Comparison of ENCODE assay signal across 9 mouse cellular contexts in the genomic region with DNA sequence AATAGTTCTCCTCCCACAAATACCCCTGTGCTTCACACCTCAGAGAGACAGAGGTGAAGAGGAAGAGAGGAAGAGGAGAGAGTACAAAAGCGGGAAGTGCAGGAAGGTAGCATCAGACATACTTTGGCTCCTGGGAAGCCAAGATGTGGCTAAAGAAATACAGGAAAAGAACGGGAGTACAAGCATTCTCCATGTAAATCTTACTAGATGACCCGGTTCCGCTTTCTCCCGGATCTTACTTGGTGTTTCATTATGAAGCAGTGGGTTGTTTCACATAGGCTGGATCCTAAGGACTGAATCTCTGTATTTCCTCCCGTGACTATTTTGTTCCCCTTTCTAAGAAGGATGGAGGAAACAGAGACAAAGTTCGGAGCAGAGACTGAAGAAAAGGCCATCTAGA. TPM values are rescaled to one million over a fixed set of nuclear protein-coding genes. Genes with fewer than 3 reads are reported as not detected.
DNase-seq lines count a peak whose midpoint lies in the region; ATAC-seq and TF ChIP-seq lines count a peak whose summit lies in the region.
"Had no signal": no experiment of that assay in that cellular context is flagged by ENCODE, and none has a peak within 500 bp of the region (broad histone marks: within the 10 kb centered on the region; RNA-seq: fewer than 3 reads in every experiment).

No protein-coding gene starts in this region.

- TF ChIP-seq POLR2A in myocyte (IDR thresholded peaks at IDR 0.05; ENCODE audit: insufficient read length, low read depth): no peak

- H3K79me2 ChIP-seq in myocyte (ENCODE audit: control insufficient read depth, insufficient read depth): no peaks in the 10 kb centered on the region

- H3K9ac ChIP-seq in heart, embryonic 11.5 days (ENCODE audit: low read depth, low read length): 0 out of 2 replicates have a peak overlapping the region, but pooled peaks have one; percentile 31
- no peak overlapping the region for H3K9ac ChIP-seq in lung, postnatal 0 days (replicated peaks; ENCODE audit: low read depth)
- no peak overlapping the region for H3K9ac ChIP-seq in hindbrain, embryonic 15.5 days

- H3K27ac ChIP-seq in heart, embryonic 11.5 days (ENCODE audit: low read depth, low read length): peak overlapping the region; percentile 73
- H3K27ac ChIP-seq in lung, postnatal 0 days (ENCODE audit: low read length): peak overlapping the region; percentile 74
- H3K27ac ChIP-seq in hindbrain, embryonic 15.5 days (replicated peaks): peak overlapping the region; percentile 30; the same call in 1 of the 2 replicates

- H3K9me3 ChIP-seq in heart, embryonic 11.5 days (replicated peaks; ENCODE audit: control insufficient read depth, low read length): no peaks in the 10 kb centered on the region
- H3K9me3 ChIP-seq in lung, postnatal 0 days (ENCODE audit: low read length): no peaks in the 10 kb centered on the region
- H3K9me3 ChIP-seq in hindbrain, embryonic 15.5 days: no peaks in the 10 kb centered on the region

- H3K4me3 ChIP-seq in heart, embryonic 11.5 days (ENCODE audit: low read depth, low read length): 0 out of 2 replicates have a peak overlapping the region, but pooled peaks have one; percentile 13
- no peak overlapping the region for H3K4me3 ChIP-seq in lung, postnatal 0 days (ENCODE audit: low read depth, low read length)
- no peak overlapping the region for H3K4me3 ChIP-seq in hindbrain, embryonic 15.5 days
- H3K4me3 ChIP-seq in myocyte: no peak overlapping the region

- TF ChIP-seq CTCF in lung, postnatal 0 days (IDR thresholded peaks at IDR 0.05): no peak

- 31% methylated on average over 7 of the region's 7 CpGs for WGBS in heart, embryonic 11.5 days (ENCODE audit: insufficient replicate concordance)
- WGBS in lung, postnatal 0 days: 24% methylated on average over 7 of the region's 7 CpGs
- 34% methylated on average over 7 of the region's 7 CpGs for WGBS in hindbrain, embryonic 15.5 days

- H3K4me2 ChIP-seq in heart, embryonic 11.5 days: peak overlapping the region; percentile 53
- H3K4me2 ChIP-seq in lung, postnatal 0 days (replicated peaks; ENCODE audit: low read depth, low read length): peak overlapping the region; percentile 44
- peak overlapping the region; percentile 28 for H3K4me2 ChIP-seq in hindbrain, embryonic 15.5 days
- H3K4me2 ChIP-seq in myocyte (ENCODE audit: low read depth): peak overlapping the region; percentile 75

- peaks cover 29% of the 10 kb centered on the region for H3K4me1 ChIP-seq in heart, embryonic 11.5 days (ENCODE audit: control insufficient read depth, insufficient read depth, low read length)
- peaks cover 15% of the 10 kb centered on the region for H3K4me1 ChIP-seq in lung, postnatal 0 days (ENCODE audit: insufficient read depth, low read depth, low read length)
- H3K4me1 ChIP-seq in hindbrain, embryonic 15.5 days (replicated peaks): peaks cover 51% of the 10 kb centered on the region

- no peak for TF ChIP-seq EP300 in lung, postnatal 0 days (IDR thresholded peaks at IDR 0.05)

- no peak overlapping the region for H3ac ChIP-seq in myocyte (ENCODE audit: control insufficient read depth, insufficient read length)

- no peak for ATAC-seq in heart, embryonic 11.5 days (replicated peaks; ENCODE audit: insufficient number of reproducible peaks, low FRiP score, low TSS enrichment)
- ATAC-seq in lung, postnatal 0 days: no peak
- ATAC-seq in hindbrain, embryonic 15.5 days (ENCODE audit: low FRiP score, low read depth): no peak

- H3K36me3 ChIP-seq in heart, embryonic 11.5 days (ENCODE audit: control insufficient read depth, insufficient read depth, low read length): no peaks in the 10 kb centered on the region
- no peaks in the 10 kb centered on the region for H3K36me3 ChIP-seq in lung, postnatal 0 days (ENCODE audit: insufficient read depth, low read length)
- 0 out of 2 replicates have a peak, but pooled peaks cover 4% of the 10 kb centered on the region for H3K36me3 ChIP-seq in hindbrain, embryonic 15.5 days
- peaks cover under 1% of the 10 kb centered on the region for H3K36me3 ChIP-seq in myocyte (ENCODE audit: control insufficient read depth, insufficient read depth)

- DNase-seq in heart, postnatal 4 days: no peak
- DNase-seq in lung, postnatal 0 days (ENCODE audit: low spot score): no peak
- no peak for DNase-seq in lung, postnatal 14 days
- DNase-seq in right cerebral cortex, postnatal 14 days: no peak
- DNase-seq in cerebellum, postnatal 4 days (ENCODE audit: low spot score in 2 of 2): no peak

- H3K27me3 ChIP-seq in heart, embryonic 11.5 days (ENCODE audit: control insufficient read depth, insufficient read depth, low read length): no peaks in the 10 kb centered on the region
- no peaks in the 10 kb centered on the region for H3K27me3 ChIP-seq in lung, postnatal 0 days (replicated peaks; ENCODE audit: insufficient read depth, low read length)
- no peaks in the 10 kb centered on the region for H3K27me3 ChIP-seq in hindbrain, embryonic 15.5 days
- H3K27me3 ChIP-seq in myocyte (ENCODE audit: control insufficient read depth, insufficient read depth, insufficient read length): no peaks in the 10 kb centered on the region

TF ChIP-seq in myocyte, 11 proteins besides CTCF, POLR2A, EP300 and RAD21:
- TF ChIP-seq REST (IDR thresholded peaks at IDR 0.05; ENCODE audit: insufficient read depth, insufficient read length) (no peak), USF1 (IDR thresholded peaks at IDR 0.05; ENCODE audit: low read depth) (no peak), TCF3 (IDR thresholded peaks at IDR 0.05; ENCODE audit: insufficient read length, low read depth) (no peak), POLR2AphosphoS2 (IDR thresholded peaks at IDR 0.05; ENCODE audit: insufficient read length, low read depth) (no peak), MYOG (IDR thresholded peaks at IDR 0.05; ENCODE audit: control insufficient read depth in 1 of 3, insufficient read depth in 1 of 3, insufficient read length in 2 of 3, low read depth in 2 of 3) (no peak), MYOD1 (IDR thresholded peaks at IDR 0.05; ENCODE audit: control insufficient read depth in 1 of 3, insufficient read length in 2 of 3, low read depth in 2 of 3) (no peak), MAX (IDR thresholded peaks at IDR 0.05; ENCODE audit: low read depth) (no peak), E2F4 (IDR thresholded peaks at IDR 0.05; ENCODE audit: insufficient read depth) (no peak)
TF ChIP-seq in myocyte: peak in this region for 0.

RNA-seq across cellular contexts. Expression of a gene that starts 43.9 kb away (rescaled TPM):
- 1.7 and 2.8 TPM in 2 replicates for polyA plus RNA-seq in heart, embryonic 11.5 days (2014; fragmentation: Nextera tagmentation; extraction: Ambion mirVana)
- total RNA-seq in heart, postnatal 4 days (2021): 1 to 10 TPM; 4.9 to 5.4 TPM
- 8.6 and 9.9 TPM in 2 replicates for polyA plus RNA-seq in lung, postnatal 0 days (2015; fragmentation: Nextera tagmentation; extraction: Ambion mirVana)
- 38.8 and 40.0 TPM in 2 replicates for polyA plus RNA-seq in hindbrain, embryonic 15.5 days (2015; fragmentation: Nextera tagmentation; extraction: Ambion mirVana)
- polyA plus RNA-seq in myocyte (2012; fragmentation: generic; extraction: Trizol): 18.3 TPM
- total RNA-seq: megakaryocyte-erythroid progenitor cell, adult 5-6 weeks had no signal
